Mouse (Mus musculus): ENCODE data around the gene Tnpo1. TPM values are rescaled to one million over a fixed set of nuclear protein-coding genes. Genes with fewer than 3 reads are reported as not detected.

Tnpo1 gene
- polyA plus RNA-seq, 1 experiment from 2014 or later, result 24.5 TPM

DNA sequence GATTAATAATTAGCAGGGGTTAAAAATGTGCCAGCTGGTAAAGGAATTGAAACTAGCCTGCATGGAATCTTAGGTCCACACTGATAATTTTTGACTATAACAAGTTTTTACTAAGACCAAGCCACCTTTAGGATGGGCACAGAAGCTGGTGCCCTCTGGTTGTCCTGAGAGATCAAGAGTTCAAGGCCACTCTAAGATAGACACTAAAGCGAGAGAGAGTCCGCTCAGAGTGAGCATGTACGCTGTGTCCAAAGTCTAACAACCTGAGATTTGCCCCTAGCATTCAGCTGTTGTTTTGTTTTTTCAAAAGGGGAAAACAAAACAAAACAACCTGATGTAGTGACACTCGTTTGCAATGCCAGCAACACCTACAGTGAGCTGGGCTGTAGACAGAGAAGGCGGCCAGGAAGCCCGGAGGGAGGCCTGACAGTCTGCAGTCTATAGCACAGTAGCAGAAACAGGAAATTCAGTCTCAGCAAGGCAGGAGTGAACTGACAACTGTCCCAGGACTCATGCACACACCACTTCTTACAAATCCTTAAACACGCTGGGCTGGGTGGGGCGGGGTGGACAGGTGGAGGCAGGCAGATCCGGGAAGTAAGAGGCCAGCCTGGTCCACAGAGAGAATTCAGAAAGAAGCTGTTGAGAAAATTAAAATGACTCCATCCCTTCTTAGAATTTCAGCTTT lies 57.8 kb downstream of the Tnpo1 start:
- no peaks in the 10 kb centered on the region for H3K4me1 ChIP-seq (replicated peaks; ENCODE audit: control insufficient read depth, insufficient read depth, low read length)
- H3K27ac ChIP-seq (ENCODE audit: low read depth, low read length), result no peak overlapping the region
- no peak overlapping the region for H3K4me3 ChIP-seq (ENCODE audit: low read depth, low read length)
- peaks cover 76% of the 10 kb centered on the region for H3K36me3 ChIP-seq (ENCODE audit: control insufficient read depth, insufficient read depth)
- TF ChIP-seq CTCF (IDR thresholded peaks at IDR 0.05; ENCODE audit: low read depth), result no peak
- 0 out of 2 replicates have a peak, but pooled peaks have one; percentile 37 for ATAC-seq
- no peak overlapping the region for H3K9ac ChIP-seq (ENCODE audit: low read depth, low read length)
- H3K4me2 ChIP-seq (replicated peaks; ENCODE audit: low read depth), result no peak overlapping the region
- H3K9me3 ChIP-seq (ENCODE audit: control insufficient read depth), result no peaks in the 10 kb centered on the region
- H3K27me3 ChIP-seq (replicated peaks; ENCODE audit: control insufficient read depth, insufficient read depth, low read length), result no peaks in the 10 kb centered on the region
- WGBS, result 70% methylated on average over 9 of the region's 9 CpGs

DNA sequence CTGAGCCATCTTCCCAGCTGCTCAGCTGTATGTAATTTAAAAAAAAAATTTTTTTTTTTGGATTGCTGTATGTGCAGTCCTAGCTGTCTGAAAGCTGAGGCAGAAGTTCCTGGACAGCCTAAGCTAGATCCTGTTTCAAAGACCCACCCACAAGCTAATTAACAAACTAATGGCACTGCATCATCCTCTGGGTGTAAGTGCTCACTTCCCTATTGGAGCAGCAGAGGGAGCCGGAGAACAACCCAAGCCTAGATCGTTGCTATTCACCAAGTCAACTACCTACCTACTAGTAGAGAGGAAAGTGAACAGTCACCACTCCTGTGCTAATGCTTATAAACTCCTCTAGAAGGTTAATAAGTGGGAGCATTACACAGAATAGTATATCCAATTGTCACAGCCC lies 58.4 kb downstream of the Tnpo1 start:
- TF ChIP-seq CTCF (IDR thresholded peaks at IDR 0.05; ENCODE audit: low read depth), result peak; percentile 91
- Histone ChIP-seq H3K4me1 (replicated peaks; ENCODE audit: control insufficient read depth, insufficient read depth, low read length) (no peaks in the 10 kb centered on the region), H3K36me3 (ENCODE audit: control insufficient read depth, insufficient read depth) (peaks cover 82% of the 10 kb centered on the region), H3K27me3 (replicated peaks; ENCODE audit: control insufficient read depth, insufficient read depth, low read length) (no peaks in the 10 kb centered on the region), H3K9me3 (ENCODE audit: control insufficient read depth) (no peaks in the 10 kb centered on the region), H3K4me2 (replicated peaks; ENCODE audit: low read depth) (no peak overlapping the region), H3K9ac (ENCODE audit: low read depth, low read length) (no peak overlapping the region), H3K4me3 (ENCODE audit: low read depth, low read length) (no peak overlapping the region), H3K27ac (ENCODE audit: low read depth, low read length) (no peak overlapping the region)
- ATAC-seq, result peak; percentile 74
- WGBS, result 37% methylated on average over 2 of the region's 2 CpGs

DNA sequence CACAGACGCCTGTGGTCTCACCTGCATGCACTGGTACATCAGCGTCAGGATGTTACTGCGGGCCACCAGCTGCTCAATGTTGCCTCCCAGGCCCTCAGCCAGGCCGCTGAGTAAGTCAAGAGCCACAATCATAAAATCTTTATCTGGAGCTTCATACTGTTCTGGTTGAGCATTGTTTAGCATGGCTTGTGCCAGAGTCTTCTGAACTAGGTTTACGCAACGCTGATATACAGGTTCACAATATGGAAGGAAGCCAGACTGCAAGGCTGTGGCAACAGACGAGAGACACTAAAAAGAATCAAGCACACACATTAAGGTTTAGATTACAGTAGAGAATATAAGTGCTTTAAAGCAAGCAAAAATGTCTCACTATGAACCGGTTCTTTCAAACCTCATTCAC lies 70.9 kb downstream of the Tnpo1 start:
- peaks cover 69% of the 10 kb centered on the region for H3K36me3 ChIP-seq (ENCODE audit: control insufficient read depth, insufficient read depth)
- no peaks in the 10 kb centered on the region for H3K4me1 ChIP-seq (replicated peaks; ENCODE audit: control insufficient read depth, insufficient read depth, low read length)
- 69% methylated on average over 8 of the region's 8 CpGs for WGBS

DNA sequence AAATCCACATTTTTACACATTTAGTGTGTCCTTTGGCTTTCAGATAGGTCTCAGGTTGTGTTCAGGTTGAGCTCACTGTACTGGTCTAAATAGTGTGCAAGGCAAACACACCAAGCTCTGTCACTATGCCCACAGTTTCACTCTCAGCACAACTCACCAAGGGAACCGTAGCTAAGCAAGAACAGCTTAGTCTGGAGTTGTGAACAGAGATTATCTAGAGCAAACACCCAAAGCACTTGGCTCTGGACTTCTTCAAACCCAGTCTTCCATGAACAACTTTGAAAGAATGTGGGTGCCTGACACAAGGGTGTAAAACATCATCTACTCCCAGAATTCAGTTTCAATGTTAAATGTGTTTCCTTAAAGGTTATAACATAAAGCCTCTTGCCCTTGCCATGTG lies 80.4 kb downstream of the Tnpo1 start:
- Histone ChIP-seq H3K9ac (ENCODE audit: low read depth, low read length) (no peak overlapping the region), H3K27me3 (replicated peaks; ENCODE audit: control insufficient read depth, insufficient read depth, low read length) (no peaks in the 10 kb centered on the region), H3K4me1 (replicated peaks; ENCODE audit: control insufficient read depth, insufficient read depth, low read length) (no peaks in the 10 kb centered on the region), H3K4me2 (replicated peaks; ENCODE audit: low read depth) (no peak overlapping the region), H3K9me3 (ENCODE audit: control insufficient read depth) (no peaks in the 10 kb centered on the region), H3K27ac (ENCODE audit: low read depth, low read length) (no peak overlapping the region), H3K36me3 (ENCODE audit: control insufficient read depth, insufficient read depth) (peaks cover 58% of the 10 kb centered on the region), H3K4me3 (ENCODE audit: low read depth, low read length) (no peak overlapping the region)
- TF ChIP-seq CTCF (IDR thresholded peaks at IDR 0.05; ENCODE audit: low read depth), result no peak
- WGBS, result 50% methylated on average over 1 of the region's 1 CpGs
- ATAC-seq, result no peak

More for the DNA sequence above, 70.9 kb downstream of the Tnpo1 start:
- Histone ChIP-seq H3K9me3 (ENCODE audit: control insufficient read depth) (no peaks in the 10 kb centered on the region), H3K4me3 (ENCODE audit: low read depth, low read length) (no peak overlapping the region), H3K4me2 (replicated peaks; ENCODE audit: low read depth) (no peak overlapping the region), H3K27me3 (replicated peaks; ENCODE audit: control insufficient read depth, insufficient read depth, low read length) (no peaks in the 10 kb centered on the region), H3K27ac (ENCODE audit: low read depth, low read length) (no peak overlapping the region), H3K9ac (ENCODE audit: low read depth, low read length) (no peak overlapping the region)
- TF ChIP-seq CTCF (IDR thresholded peaks at IDR 0.05; ENCODE audit: low read depth), result no peak
- ATAC-seq, result no peak

DNA sequence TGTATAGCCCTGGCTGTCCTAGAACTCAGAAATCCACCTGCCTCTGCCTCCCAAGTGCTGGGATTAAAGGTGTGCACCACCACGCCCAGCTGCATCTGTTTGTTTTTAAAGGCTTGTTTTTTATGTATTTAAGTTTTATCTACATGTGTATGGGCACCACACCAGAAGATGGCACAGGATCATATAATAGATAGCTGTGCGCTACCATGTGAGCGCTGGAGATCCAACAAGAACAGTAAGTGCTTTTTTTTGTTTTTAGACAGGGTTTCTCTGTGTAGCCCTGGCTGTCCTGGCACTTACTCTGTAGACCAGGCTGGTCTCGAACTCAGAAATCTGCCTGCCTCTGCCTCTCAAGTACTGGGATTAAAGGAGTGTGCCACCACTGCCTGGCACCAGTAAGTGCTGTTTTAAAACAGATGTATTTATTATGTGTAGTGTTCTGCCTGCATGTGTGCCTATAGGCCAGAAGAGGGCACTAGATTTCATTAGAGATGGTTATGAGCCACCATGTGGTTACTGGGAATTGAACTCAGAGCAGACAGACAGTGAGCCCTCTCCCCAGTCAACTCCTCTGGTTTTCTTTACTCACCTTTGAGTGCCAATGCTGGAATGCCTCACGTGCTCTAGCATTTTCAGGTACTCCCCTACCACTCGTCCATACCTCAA lies 89.6 kb downstream of the Tnpo1 start:
- 93% methylated on average over 6 of the region's 6 CpGs for WGBS
- Histone ChIP-seq H3K9ac (ENCODE audit: low read depth, low read length) (no peak overlapping the region), H3K36me3 (ENCODE audit: control insufficient read depth, insufficient read depth) (peaks cover 19% of the 10 kb centered on the region), H3K9me3 (ENCODE audit: control insufficient read depth) (no peaks in the 10 kb centered on the region), H3K4me3 (ENCODE audit: low read depth, low read length) (no peak overlapping the region), H3K4me1 (replicated peaks; ENCODE audit: control insufficient read depth, insufficient read depth, low read length) (no peaks in the 10 kb centered on the region), H3K4me2 (replicated peaks; ENCODE audit: low read depth) (no peak overlapping the region), H3K27ac (ENCODE audit: low read depth, low read length) (no peak overlapping the region), H3K27me3 (replicated peaks; ENCODE audit: control insufficient read depth, insufficient read depth, low read length) (no peaks in the 10 kb centered on the region)
- peak; percentile 63 for TF ChIP-seq CTCF (IDR thresholded peaks at IDR 0.05; ENCODE audit: low read depth)
- no peak for ATAC-seq

DNA sequence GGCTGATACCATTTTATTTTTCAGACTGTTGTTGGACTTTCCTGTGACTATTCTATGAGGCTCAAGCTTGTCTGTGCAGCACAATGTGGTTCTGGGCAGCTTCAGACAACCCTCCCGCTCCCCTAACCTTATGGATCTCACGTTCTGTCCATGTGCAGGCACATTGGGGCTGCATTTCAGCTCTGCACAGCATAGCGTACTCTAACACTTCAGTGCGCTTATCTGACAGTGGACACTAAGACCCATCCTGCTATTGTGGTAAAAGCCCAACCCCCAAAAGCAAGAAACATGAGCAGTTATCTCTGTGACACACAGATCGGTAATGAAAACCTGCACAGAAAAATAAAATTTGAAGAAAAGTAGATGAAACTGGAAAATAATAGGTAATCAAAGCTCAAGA lies 90.4 kb downstream of the Tnpo1 start:
- ATAC-seq, result no peak

More for the DNA sequence above, 90.4 kb downstream of the Tnpo1 start:
- H3K36me3 ChIP-seq (ENCODE audit: control insufficient read depth, insufficient read depth), result peaks cover 19% of the 10 kb centered on the region
- TF ChIP-seq CTCF (IDR thresholded peaks at IDR 0.05; ENCODE audit: low read depth), result no peak
- H3K4me3 ChIP-seq (ENCODE audit: low read depth, low read length), result no peak overlapping the region
- no peak overlapping the region for H3K27ac ChIP-seq (ENCODE audit: low read depth, low read length)
- no peak overlapping the region for H3K9ac ChIP-seq (ENCODE audit: low read depth, low read length)
- no peaks in the 10 kb centered on the region for H3K27me3 ChIP-seq (replicated peaks; ENCODE audit: control insufficient read depth, insufficient read depth, low read length)
- no peak overlapping the region for H3K4me2 ChIP-seq (replicated peaks; ENCODE audit: low read depth)
- 84% methylated on average over 5 of the region's 5 CpGs for WGBS
- no peaks in the 10 kb centered on the region for H3K4me1 ChIP-seq (replicated peaks; ENCODE audit: control insufficient read depth, insufficient read depth, low read length)
- no peaks in the 10 kb centered on the region for H3K9me3 ChIP-seq (ENCODE audit: control insufficient read depth)
